Mouse (Mus musculus): ENCODE measurements around the gene Frem2. TPM values are rescaled to one million over a fixed set of nuclear protein-coding genes. Genes with fewer than 3 reads are reported as not detected.
A peak's percentile ranks its signal among the peaks of the same experiment; 100 is the strongest.

Frem2 gene
- 1 to 10 TPM; 2.3 to 2.7 TPM for total RNA-seq (2021)
- long read RNA-seq, experiment 1, partial matches to known transcripts = 0 of 2 reads
- long read RNA-seq, experiment 1, other reads (novel, unspliced or antisense) = 2 of 2 reads
- long read RNA-seq, experiment 2 = 0 reads

DNA sequence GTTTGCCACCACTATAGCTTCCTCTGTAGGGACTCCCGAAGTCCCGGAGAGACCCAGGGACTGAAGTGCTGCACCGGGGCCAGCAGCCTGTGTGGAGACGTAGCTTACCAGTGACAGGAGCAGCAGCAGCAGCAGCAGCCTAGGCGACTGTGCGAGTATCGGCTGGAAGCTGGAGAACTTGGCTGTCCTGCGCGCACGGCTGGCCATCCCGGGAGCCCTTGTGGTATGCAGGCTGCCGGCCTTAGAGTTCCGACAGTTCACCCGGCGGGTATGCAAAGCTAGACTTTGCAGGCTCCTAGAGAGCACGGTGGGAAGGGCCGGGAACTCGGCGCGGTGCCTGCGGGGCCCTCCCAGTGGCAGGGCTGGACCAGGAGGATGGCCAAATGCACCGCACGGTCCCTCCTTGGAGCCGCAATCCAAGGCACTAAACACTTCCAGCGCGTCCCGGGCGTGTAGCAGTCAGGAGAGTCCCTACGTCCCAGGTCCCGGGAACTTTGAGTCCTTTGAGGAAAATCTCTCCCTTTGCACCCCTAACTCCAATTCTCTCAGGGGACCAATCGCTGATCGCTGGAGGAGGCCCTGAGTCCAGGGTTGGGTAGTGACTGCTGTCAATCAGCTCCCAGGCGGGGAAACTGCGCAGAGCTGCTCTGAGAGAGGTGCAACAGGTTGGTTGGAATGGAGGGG lies at the start of gene Frem2:
Frem2 (minus strand) TSS at position 478 of the 684 bp plus-strand sequence.
- peak; percentile 63 to 69 for DNase-seq (ENCODE audit: low spot score in 2 of 2)
- intact Hi-C loops (cut with DNase I) = loop anchor here (5.0 kb wide), 2 partner anchors 65 to 130 kb away; no protein-coding TSS in a partner anchor

DNA sequence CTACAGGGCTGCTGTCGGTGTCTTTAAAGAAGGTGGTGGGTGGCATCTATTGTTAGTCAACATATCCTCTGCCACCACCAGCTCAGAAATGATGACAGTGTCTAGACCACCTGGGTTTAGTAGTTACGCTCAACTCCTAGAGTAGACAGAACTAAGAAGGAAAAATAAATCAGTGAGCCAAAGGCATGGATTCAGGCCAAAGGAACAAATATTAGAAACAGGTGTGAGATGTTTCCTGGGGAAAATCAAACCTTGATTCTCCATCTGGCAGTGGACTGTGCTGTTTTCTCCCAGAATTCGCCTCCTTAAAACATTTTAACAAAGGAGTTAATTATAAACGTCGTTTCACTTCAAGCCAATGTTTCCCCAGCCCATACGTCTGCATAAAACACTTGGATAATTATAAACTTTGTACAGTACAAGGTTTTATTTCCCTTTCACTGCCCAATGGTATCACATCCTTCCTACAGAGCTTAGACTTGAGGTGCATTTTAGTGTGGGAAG lies 48.9 kb upstream of the Frem2 start:
- DNase-seq (ENCODE audit: low spot score in 2 of 2) = no peak
- intact Hi-C loops (cut with DNase I) = no loop called here

DNA sequence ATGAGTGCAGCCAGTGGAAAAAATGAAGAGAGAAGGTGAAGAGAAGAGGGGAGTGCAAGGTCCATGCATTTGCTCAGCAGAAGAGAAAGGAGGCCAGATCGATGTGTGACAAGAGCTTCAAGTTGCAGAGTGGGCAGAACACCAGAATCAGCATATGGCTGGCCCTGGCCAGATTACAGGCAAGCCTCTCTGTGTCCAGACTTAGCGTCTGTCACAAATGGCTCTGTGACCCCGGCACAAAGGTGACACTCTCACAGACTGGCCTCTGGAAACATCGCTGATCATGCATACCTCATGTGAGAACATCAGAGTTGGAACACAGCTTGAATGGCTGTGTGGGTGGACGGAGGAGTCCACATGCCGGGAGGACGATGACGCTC lies 46.0 kb upstream of the Frem2 start:
- intact Hi-C loops (cut with DNase I) = no loop called here
- no peak for DNase-seq (ENCODE audit: low spot score in 2 of 2)

DNA sequence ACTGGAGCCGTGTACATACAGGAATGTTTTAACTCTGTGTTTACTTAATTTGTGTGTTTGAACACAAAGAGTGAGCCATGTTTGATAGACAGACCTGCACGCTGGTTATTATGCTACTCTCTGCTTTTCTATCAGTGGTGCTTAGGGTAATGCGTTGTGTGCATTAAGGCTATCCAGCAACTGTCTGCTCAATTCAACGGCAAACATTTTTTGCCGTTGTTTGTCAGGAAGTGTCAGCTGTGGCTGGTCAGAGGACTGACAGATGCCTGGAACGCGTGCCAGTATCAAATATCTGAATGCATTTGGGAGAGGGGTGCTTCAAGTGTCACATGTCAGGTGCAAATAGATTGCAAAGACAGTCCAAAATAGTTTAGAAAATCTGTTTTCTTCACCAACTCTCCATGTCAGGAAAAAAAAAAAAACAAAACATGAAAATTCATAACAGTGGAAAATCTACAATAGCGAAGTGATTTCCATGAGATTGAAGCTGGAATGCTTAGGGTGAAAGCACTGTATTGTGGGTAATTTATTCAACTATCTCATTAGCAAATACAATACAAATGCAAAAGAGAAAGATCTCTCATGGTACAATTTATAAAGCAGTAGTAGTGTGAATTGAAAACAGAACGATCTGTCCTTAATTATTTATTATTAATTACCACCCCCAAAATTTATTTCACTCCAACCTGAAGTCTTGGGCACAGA lies 45.4 kb upstream of the Frem2 start:
- no peak for DNase-seq (ENCODE audit: low spot score in 2 of 2)
- intact Hi-C loops (cut with DNase I) = no loop called here

DNA sequence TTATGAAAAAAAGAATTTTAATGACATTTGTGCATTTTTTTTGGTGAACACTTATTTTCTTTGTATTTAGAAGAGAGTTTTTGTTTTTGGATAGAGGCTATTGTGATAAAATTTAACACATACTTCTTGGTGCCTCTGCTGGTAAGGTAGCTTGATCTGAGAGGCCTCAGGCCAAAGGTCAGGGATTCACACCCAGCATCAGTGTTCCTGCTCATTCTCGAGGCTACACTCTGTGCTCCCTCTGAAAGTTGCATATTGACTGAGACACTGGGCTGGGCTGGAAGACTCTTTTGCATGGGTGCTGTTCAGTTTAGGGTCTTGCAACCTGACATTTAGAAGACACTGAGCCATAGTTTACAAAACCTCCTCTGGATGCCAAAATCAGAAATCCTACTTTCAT lies 44.8 kb upstream of the Frem2 start:
- DNase-seq (ENCODE audit: low spot score in 2 of 2) = no peak

DNA sequence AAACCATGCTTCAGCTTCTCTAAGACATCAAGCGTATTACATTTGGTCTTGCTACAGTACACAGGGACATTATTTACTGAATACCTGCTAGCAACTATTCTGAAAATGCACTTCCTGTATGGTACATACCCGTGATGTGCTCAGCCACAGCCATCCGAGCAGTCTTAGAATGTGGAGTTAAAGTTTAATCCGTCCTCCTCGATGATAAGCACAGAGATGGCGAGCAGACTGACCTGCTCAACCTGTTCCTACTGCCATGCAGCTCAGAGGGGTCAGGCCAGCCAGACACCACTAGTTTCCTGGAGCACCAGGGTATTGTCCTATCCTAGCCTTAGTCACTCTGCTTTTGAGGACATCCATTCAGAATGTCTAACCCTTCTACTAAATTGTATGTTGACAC lies 30.6 kb upstream of the Frem2 start:
- intact Hi-C loops (cut with DNase I) = no loop called here
- DNase-seq (ENCODE audit: low spot score in 2 of 2) = no peak

More for the DNA sequence above, 44.8 kb upstream of the Frem2 start:
- intact Hi-C loops (cut with DNase I) = no loop called here

DNA sequence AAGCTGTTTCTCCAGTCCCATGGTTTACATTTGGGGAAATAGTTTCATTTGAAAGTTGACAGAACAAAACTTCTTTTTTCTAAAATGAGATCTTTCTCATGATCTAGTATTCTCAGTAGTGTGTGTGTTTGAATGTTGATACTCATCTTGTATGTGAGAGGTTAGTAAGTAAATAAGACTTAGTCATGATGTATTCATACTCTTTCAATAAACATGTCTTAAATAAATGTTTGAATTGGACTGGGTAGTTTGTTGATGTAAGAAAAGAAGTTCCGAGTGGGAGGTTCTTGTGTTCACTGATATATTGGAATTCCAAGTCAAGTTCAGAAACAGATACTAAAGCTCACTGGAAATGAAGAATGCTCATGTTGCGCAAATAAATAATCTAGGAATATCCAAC lies 25.1 kb upstream of the Frem2 start:
- intact Hi-C loops (cut with DNase I) = no loop called here
- DNase-seq (ENCODE audit: low spot score in 2 of 2) = no peak

DNA sequence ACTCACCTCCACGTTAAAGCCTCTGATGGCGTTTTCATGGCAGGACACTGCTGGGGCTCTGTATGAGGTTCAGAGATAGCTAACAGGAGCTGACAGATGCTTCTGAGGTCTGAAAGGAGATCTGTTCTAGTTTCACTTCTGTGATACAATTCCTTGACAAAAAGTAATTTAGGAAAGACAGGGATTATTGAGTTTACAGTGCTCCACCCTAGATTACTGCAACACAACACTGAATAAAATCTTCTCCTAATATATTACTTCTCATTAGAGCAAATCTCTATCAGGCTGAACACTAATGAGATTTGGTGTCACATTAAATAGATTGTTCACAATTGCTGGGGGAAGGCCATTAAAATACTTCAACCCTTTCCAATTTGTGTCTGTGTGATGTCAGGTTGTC lies 23.7 kb upstream of the Frem2 start:
- intact Hi-C loops (cut with DNase I) = no loop called here
- DNase-seq (ENCODE audit: low spot score in 2 of 2) = no peak

DNA sequence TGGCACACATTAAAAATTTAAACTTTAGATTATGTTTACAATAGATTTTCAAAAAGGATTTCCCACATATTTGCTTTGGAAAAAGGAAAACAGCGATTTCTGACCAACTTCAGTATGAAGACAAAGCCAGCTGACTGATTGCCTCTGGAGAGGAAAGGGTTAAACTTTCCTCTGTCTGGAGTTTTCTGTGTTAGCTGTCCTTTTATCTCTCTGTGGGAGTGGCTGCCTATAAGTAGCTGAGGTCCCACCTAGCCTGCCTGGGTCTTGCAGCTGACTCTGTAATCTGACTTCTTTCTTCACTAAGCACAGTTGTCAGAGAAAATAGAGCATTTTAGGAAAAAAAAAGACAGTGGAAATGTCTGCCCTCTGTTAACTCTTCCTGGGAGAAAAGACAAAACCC lies 17.1 kb upstream of the Frem2 start:
- no peak for DNase-seq (ENCODE audit: low spot score in 2 of 2)
- intact Hi-C loops (cut with DNase I) = no loop called here

DNA sequence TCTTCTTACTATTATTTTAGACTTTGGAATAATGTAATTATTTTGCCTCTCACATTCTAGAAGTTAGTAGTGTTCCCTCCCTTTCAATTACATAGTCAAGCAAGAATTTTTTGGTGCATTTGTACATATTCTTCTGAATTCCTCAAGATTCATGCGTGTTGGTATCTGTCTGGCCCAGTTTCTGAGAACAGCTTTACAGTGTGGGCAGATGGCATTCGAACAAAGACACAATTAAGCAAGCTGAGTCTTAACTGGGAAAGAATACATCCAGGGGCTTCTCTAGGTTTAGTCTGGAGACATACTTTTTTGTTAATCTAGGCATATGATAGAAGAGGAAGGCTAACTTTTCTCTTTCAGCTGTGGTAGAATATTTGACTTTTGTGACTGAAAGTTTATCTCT lies 12.6 kb upstream of the Frem2 start:
- intact Hi-C loops (cut with DNase I) = no loop called here
- peak; percentile 30 to 69 for DNase-seq (ENCODE audit: low spot score in 2 of 2)

DNA sequence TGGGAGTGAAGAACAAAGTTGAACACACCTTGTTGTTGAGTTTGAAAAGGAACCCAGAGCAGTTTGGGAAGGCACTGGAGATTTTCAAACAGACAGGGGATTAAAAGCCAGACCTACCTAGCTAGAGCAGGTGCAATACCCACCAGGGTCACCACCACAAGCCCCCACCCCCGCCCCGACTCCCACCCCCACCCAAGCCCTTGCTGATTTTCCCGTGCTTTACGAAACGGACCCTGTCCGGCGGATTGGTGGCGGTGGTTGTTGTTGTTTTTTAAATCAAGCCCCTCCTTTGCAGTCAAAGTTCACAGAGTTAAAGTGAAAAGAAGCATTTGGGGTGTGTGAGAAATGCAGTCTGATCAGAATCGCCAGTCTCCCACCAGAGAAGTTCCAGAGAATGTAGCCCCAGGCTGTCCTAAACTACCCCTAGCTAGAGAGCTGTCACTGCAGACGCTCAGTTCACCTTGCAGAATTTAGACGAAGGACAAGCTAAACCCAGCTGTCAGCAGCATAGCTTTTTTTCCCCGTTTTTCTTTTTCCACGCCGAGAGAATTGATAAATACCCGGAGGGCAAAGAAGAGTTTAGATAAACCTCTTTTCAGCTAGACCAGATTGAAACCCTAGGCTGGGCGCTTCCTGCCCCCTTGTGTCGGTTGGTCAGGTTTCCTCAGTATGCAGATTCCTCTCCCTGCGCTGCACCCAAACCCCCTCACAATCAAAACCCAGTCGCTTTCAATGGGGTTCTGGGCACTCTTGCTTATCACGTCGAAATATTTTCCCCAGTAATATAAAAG lies 784 bp upstream of the Frem2 start:
- intact Hi-C loops (cut with DNase I) = loop anchor here (5.0 kb wide), 2 partner anchors 66 to 131 kb away; no protein-coding TSS in a partner anchor
- peak; percentile 19 to 38 for DNase-seq (ENCODE audit: low spot score in 2 of 2)

DNA sequence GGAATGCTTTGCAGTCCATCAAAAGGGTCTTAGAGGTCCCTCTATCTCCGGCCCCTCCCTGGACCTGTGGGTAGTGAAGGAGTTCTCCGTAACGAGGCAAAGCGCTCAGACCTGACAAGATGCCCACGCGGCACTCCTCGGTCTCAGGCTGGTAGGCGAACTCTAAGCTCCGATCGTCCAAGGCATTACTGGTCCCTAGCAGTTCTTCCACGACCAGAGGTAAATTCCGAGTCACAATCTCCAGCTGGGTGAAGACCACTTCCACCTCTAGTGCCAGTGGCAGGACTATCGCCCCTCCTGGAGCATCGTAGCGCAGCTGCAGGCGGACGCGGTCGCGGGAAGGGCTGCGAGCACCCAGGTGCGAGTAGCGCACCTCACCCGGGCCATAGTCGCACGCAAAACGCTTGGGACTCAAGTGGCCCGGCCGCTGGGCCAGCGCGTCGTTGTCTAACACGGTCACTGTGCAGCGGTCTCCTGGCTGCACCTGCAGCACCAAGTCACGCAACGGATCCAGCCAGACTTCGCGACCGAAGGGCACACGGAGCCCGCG lies 752 bp downstream of the Frem2 start:
- DNase-seq (ENCODE audit: low spot score in 2 of 2) = peak in 1 of 2 experiments; percentile 13
- intact Hi-C loops (cut with DNase I) = loop anchor here (5.0 kb wide), 2 partner anchors 64 to 129 kb away; no protein-coding TSS in a partner anchor

DNA sequence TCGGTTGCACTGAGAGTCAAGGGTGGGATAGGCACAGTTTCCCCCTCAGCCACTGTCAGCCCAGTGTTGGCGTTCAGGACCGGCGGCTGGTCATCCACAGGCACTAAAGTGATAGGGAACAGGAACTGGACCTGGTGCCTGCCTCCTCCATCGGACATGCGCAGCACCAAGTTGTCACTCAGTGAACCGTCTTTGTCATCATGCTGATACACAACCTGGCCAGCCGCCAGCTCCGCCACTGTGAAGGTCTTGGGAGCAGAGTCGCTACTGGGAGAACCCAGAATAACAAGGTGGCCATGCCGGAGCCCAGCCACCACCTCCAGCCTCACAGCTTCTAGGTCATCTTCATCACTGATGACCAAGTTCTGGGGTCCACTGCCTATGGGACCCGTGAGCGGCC lies 1.8 kb downstream of the Frem2 start:
- intact Hi-C loops (cut with DNase I) = loop anchor here (5.0 kb wide), 2 partner anchors 63 to 128 kb away; no protein-coding TSS in a partner anchor
- no peak for DNase-seq (ENCODE audit: low spot score in 2 of 2)

DNA sequence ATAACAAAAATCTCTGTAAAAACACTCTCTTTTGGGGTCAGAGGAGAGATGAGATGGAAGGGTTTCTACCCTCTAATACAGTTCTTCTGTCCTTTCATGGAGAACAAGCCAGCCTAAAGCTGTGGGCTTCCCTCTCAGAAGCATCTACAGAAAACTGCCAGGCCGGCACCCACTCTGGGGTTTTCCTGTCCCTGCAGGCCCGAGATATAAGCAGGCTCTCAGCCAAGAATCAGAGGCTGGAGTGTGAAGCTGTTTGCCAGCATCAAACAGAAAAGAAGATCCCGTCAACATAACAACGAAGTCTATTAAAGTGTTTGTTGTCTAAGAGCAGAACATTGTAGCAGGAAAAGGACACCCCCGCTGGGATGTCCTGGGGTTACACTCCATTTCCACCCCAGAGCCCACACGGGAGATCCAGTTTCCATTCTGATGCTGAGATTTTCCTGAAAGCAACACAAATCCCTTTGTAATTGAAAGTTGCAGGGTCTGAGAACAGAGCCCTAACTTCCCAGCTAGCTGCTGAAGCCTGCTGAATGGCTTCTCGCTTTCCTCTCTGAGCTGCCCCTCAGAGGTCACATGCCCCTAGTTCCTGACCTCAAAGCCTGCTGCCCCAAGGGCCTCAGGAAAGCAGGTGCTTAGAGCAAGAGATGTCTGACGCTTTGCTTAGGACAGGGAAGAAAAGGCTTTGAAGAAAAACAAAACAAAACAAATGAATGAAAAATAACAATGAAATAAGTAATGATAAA lies 7.0 kb downstream of the Frem2 start:
- peak in 1 of 2 experiments; percentile 9 for DNase-seq (ENCODE audit: low spot score in 2 of 2)
- intact Hi-C loops (cut with DNase I) = no loop called here

DNA sequence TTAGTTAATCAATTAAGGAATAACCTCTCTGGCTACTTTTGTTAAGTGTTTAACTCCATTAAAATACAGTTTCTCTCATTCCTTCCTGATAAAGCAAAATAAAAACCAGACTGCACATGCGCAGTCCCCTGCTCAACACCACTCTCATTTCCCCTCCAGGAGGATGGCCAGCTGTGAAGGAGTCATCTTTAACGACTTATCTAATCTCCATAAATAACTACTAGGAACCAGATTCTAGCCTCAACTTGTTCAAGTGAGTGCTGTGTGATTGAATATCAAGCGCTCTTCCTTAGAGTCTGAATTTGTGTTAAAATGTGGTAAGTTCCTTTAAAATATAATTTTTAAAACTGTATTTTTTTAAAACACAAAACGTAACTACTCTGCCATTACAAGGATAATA lies 7.7 kb downstream of the Frem2 start:
- no peak for DNase-seq (ENCODE audit: low spot score in 2 of 2)
- intact Hi-C loops (cut with DNase I) = no loop called here

DNA sequence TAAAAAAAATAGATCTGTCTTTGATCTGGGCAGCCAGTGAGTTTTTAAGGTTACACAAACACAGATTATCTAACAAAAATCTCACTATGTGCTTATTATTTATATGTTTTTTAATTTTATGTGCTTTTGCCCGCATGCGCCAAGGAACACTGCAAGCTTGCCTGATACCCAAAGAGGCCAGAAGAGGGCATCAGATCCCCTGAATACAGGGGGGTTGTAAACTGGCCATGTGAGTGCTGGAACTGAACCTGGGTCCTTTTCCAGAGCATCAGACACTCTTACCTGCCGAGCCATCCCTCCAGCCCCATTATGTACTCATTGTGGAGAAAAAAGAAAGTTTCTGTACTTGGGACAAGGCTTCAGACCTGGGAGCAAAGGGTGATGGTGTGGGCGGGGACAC lies 8.3 kb downstream of the Frem2 start:
- intact Hi-C loops (cut with DNase I) = no loop called here
- DNase-seq (ENCODE audit: low spot score in 2 of 2) = no peak

DNA sequence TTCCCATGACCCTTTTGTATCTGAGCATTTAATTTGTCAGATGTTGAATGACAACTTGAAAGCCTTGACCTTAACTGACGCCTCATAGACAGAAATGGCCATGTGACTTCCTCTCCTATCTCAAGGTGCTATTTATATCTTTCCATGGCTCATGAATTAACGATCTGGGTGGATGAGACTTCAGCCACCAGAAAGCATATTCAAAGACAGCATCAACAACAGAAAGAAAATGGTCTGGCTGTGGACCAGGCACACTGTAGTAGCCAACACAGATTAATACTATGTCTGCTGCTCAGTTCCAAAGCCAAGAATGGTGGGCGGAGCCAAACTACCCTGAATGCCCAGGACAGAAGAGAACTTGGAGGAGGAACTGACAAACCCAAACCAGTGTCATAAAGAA lies 21.2 kb downstream of the Frem2 start:
- intact Hi-C loops (cut with DNase I) = no loop called here
- DNase-seq (ENCODE audit: low spot score in 2 of 2) = no peak

DNA sequence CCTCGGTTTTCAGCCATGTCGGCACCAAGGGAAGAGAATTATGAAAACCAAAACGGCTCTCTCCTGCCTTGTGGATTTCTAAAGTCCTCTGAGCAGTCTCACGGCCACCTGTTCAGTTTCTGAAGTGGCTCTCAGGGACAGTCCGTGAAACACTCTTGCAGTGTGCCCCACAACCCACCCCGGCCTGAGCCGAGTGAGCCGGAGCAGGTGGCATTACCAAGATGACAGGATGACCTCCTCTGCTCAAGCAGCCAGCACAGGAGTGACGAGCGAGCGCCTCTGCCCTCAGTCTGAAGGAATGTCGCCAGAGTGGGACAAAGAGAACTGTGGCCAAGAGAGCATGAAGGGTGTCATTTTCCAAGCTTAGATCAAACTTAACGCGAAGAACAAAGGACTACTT lies 26.0 kb downstream of the Frem2 start:
- intact Hi-C loops (cut with DNase I) = no loop called here

DNA sequence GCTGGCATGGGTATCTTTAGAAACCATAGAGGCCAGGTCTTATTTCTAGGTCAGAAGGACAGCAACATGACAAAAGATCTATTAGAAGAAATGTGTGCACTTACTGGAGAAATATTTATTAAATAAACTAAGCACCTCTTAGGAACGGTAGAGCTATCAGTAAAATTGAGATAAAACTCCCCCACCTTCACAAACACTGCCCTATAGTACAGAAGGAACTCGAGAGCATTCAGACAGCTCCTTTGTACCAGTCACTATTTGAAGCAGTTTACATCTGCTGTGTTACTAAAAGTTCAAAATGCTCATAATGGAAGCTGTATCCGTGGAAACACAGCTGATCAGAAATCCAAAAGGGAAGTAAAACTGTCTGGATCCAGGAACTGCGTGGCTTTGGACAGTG lies 26.5 kb downstream of the Frem2 start:
- DNase-seq (ENCODE audit: low spot score in 2 of 2) = no peak
- intact Hi-C loops (cut with DNase I) = no loop called here

More for the DNA sequence above, 26.0 kb downstream of the Frem2 start:
- no peak for DNase-seq (ENCODE audit: low spot score in 2 of 2)

Measured in left cerebral cortex, postnatal 14 days (tissue).